Mouse (Mus musculus) adrenal gland, adult 8-10 months (tissue): ENCODE results near the gene Wfdc12. TPM values are rescaled to one million over a fixed set of nuclear protein-coding genes. Genes with fewer than 3 reads are reported as not detected.

Experiments used
- DNase-seq: peaks from one replicate; pipeline ENCODE4 v3.0.0; 2022
- total RNA-seq, 4 experiments: library from RNA; stranded (reverse); gene quantifications; 2 replicates each; pipeline ENCODE4 v1.2.4; 2022

Wfdc12 gene
- total RNA-seq, 4 experiments from 2014 or later: 0.40 to 4.7 (median 0.67) TPM; not detected in 1

GRCm38 (mm10) chr2:164175850-164176249 is 14.6 kb downstream of the Wfdc12 start:
- DNase-seq: no peak

- DNase-seq: no peak
These were observed 15.6 kb downstream of the Wfdc12 start for GRCm38 (mm10) chr2:164174649-164175395.

- DNase-seq: no peak
These were observed 17.0 kb downstream of the Wfdc12 start for GRCm38 (mm10) chr2:164173394-164173793.

- no peak for DNase-seq
These were observed 19.5 kb downstream of the Wfdc12 start, which contains the start of gene Kcns1 for GRCm38 (mm10) chr2:164170902-164171301. Gene Kcns1 (minus strand): TSS chr2:164171113.

GRCm38 (mm10) chr2:164170326-164170725 is 20.1 kb downstream of the Wfdc12 start:
- DNase-seq: no peak

- no peak for DNase-seq
These were observed 21.8 kb downstream of the Wfdc12 start for GRCm38 (mm10) chr2:164168571-164168946.

GRCm38 (mm10) chr2:164167752-164168570 is 22.4 kb downstream of the Wfdc12 start:
- DNase-seq: no peak

GRCm38 (mm10) chr2:164164941-164165340 is 25.5 kb downstream of the Wfdc12 start:
- DNase-seq: peak; percentile 22

GRCm38 (mm10) chr2:164161515-164162055 is 28.8 kb downstream of the Wfdc12 start:
- DNase-seq: no peak

- no peak for DNase-seq
These were observed 31.6 kb downstream of the Wfdc12 start for GRCm38 (mm10) chr2:164158838-164159237.

GRCm38 (mm10) chr2:164156158-164156557 is 34.2 kb downstream of the Wfdc12 start:
- peak; percentile 36 for DNase-seq

GRCm38 (mm10) chr2:164154007-164154406 is 36.4 kb downstream of the Wfdc12 start:
- DNase-seq: no peak

- no peak for DNase-seq
These were observed 38.1 kb downstream of the Wfdc12 start for GRCm38 (mm10) chr2:164152341-164152740.

GRCm38 (mm10) chr2:164150086-164150760 is 40.2 kb downstream of the Wfdc12 start:
- no peak for DNase-seq

- no peak for DNase-seq
These were observed 43.9 kb downstream of the Wfdc12 start for GRCm38 (mm10) chr2:164146556-164146955.

GRCm38 (mm10) chr2:164144541-164144940 is 45.9 kb downstream of the Wfdc12 start:
- no peak for DNase-seq

GRCm38 (mm10) chr2:164144025-164144424 is 46.4 kb downstream of the Wfdc12 start:
- peak; percentile 23 for DNase-seq

GRCm38 (mm10) chr2:164142021-164142420 is 48.4 kb downstream of the Wfdc12 start:
- DNase-seq: no peak
